Mouse (Mus musculus) midbrain, embryonic 12.5 days (tissue): Measurements from ENCODE around the gene Aspg. TPM values are rescaled to one million over a fixed set of nuclear protein-coding genes. Genes with fewer than 3 reads are reported as not detected.
A peak's percentile ranks its signal among the peaks of the same experiment; 100 is the strongest.

Experiments used
- ATAC-seq: fragments of 200-750 bp; cut with Nextera tagmentation; 2 replicates; pipeline ENCODE4 v1.8.0; 2017; ENCODE audit warnings: low read depth, moderate TSS enrichment, moderate library complexity; ENCODE audit not compliant: low FRiP score
- H3K27ac ChIP-seq: fragments of 300-500 bp; sonication (generic); replicated peaks from 2 replicates; pipeline ENCODE4 v1.5.1; 2016; ENCODE audit warnings: mild to moderate bottlenecking
- H3K27me3 ChIP-seq: fragments of 300-500 bp; sonication (generic); 2 replicates; pipeline ENCODE4 v1.6.1; 2016; ENCODE audit warnings: mild to moderate bottlenecking
- H3K36me3 ChIP-seq: fragments of 300-500 bp; sonication (generic); 2 replicates; pipeline ENCODE4 v1.6.1; 2016
- H3K4me1 ChIP-seq: fragments of 300-500 bp; sonication (generic); 2 replicates; pipeline ENCODE4 v1.6.1; 2016
- H3K4me2 ChIP-seq: fragments of 300-500 bp; sonication (generic); replicated peaks from 2 replicates; pipeline ENCODE4 v1.6.1; 2016; ENCODE audit warnings: mild to moderate bottlenecking, moderate library complexity
- H3K4me3 ChIP-seq: fragments of 300-500 bp; sonication (generic); 2 replicates; pipeline ENCODE4 v1.5.1; 2016; ENCODE audit warnings: mild to moderate bottlenecking
- H3K9ac ChIP-seq: fragments of 300-500 bp; sonication (generic); replicated peaks from 2 replicates; pipeline ENCODE4 v1.6.1; 2016; ENCODE audit warnings: mild to moderate bottlenecking, moderate library complexity
- H3K9me3 ChIP-seq: fragments of 300-500 bp; sonication (generic); 2 replicates; pipeline ENCODE4 v1.6.1; 2016; ENCODE audit warnings: mild to moderate bottlenecking
- WGBS: fragments of 180-500 bp; shearing (Covaris S2); methylation state at CpG from one replicate; pipeline ENCODE4 v1.1.7; 2016; 5-methylcytosine and 5-hydroxymethylcytosine counted together
- polyA plus RNA-seq: library from polyadenylated mRNA; unstranded; fragments of >200 nt; fragmentation: Nextera tagmentation; extraction: Ambion mirVana; gene quantifications from 2 replicates; pipeline ENCODE4 v1.2.1, GENCODE M21; 2016

The Aspg gene
- polyA plus RNA-seq, 1 experiment from 2014 or later = 0.51 TPM

DNA sequence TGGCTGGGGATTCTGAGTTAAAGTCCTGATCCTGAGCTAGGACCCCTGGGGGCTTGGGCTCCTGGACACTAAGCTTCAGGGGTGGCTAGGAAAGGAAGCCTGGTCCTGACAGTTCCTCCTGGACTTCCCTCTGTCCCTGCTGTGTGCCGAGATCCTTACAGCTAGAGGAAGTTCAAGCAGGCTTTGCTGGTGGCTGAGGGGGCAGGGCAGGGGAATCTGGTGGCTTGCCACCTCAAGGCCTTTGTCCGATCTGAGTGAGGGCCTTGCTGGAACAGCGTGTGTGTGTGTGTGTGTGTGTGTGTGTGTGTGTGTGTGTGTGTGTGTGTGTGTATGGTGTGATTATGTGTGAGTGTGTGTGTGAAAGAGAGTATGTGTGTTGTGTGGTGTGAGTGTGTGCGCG, 48.0 kb downstream of the Aspg start:
- Histone ChIP-seq H3K4me1 (peaks cover 77% of the 10 kb centered on the region), H3K27ac (no peak overlapping the region), H3K27me3 (peaks cover 88% of the 10 kb centered on the region), H3K36me3 (peaks cover 11% of the 10 kb centered on the region), H3K4me2 (0 out of 2 replicates have a peak overlapping the region, but pooled peaks have one; percentile 14), H3K9ac (peak overlapping the region; percentile 28; the same call in 1 of the 2 replicates), H3K9me3 (no peaks in the 10 kb centered on the region), H3K4me3 (no peak overlapping the region)
- ATAC-seq = no peak
- 48% methylated on average over 5 of the region's 5 CpGs for WGBS

DNA sequence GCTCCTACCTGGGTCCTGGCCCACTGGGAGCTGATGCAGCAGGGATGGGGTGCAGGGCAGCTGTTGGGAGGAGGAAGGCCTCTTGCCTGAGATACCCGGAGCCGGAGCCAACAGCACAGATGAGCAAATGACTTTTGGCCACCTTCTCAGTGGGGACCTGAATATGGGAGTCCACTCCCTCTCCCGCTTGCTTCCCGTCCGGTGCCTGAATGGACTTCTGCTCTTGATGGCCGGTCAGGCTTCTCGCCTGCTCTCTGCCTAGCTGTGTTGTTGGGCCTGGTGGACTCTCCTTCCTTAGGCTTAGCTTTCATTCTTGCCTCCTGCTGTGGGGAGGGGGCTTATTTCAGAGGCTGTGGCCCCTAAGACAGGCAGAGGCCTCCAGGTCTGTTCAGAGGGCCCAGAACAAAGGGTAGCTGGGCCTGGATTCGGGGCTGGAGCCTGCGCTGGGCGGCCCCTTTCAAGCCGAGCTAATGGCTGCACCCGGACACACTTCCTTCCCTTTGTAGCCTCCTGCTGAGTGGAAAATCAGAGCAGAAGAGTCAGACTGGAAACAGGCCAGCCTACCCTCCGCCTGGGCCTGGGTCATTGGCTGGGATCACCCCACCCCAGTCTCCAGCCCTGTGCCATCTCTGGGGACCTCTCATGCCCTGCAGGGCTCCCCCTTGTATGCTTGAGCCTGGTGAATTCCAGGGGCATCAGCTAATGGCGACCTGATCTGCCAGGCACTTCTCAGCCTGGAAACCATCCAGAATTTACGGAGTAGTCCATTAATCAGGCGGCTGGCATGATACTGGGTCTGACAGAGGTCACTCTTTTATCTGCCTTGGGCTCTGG, 49.0 kb downstream of the Aspg start:
- ATAC-seq = 0 out of 2 replicates have a peak, but pooled peaks have one; percentile 16
- WGBS = 39% methylated on average over 16 of the region's 16 CpGs

DNA sequence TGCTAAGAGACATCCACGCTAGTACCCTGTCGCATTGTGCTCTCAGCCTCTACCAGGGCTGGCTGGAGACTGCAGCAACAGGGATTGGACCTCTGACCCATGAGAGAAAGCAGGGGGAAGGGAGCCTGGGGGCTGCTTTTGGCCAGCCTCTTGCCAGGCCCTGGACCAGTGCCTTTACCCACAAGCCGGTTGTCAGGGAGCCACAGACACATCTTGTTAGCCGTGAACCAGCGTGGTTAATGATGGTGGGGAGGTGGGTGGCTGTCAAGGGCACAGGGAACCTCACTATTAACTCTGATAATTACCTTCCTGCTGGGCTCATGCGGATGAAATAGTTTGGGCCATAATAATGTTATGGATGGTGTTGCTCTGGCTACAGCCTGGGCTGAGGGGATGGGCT, 50.3 kb downstream of the Aspg start:
- H3K9ac ChIP-seq = no peak overlapping the region
- no peak overlapping the region for H3K27ac ChIP-seq
- H3K36me3 ChIP-seq = peaks cover 11% of the 10 kb centered on the region
- peaks cover 87% of the 10 kb centered on the region for H3K27me3 ChIP-seq
- no peaks in the 10 kb centered on the region for H3K9me3 ChIP-seq
- H3K4me1 ChIP-seq = peaks cover 65% of the 10 kb centered on the region
- H3K4me2 ChIP-seq = no peak overlapping the region
- no peak overlapping the region for H3K4me3 ChIP-seq
- WGBS = 65% methylated on average over 6 of the region's 6 CpGs
- no peak for ATAC-seq

More for the DNA sequence above, 49.0 kb downstream of the Aspg start:
- no peak overlapping the region for H3K4me3 ChIP-seq
- peak overlapping the region; percentile 2; the same call in 1 of the 2 replicates for H3K27ac ChIP-seq
- peaks cover 88% of the 10 kb centered on the region for H3K27me3 ChIP-seq
- H3K36me3 ChIP-seq = peaks cover 11% of the 10 kb centered on the region
- no peaks in the 10 kb centered on the region for H3K9me3 ChIP-seq
- no peak overlapping the region; the same call in 1 of the 2 replicates for H3K9ac ChIP-seq
- H3K4me1 ChIP-seq = peaks cover 69% of the 10 kb centered on the region
- peak overlapping the region; percentile 2; the same call in 1 of the 2 replicates for H3K4me2 ChIP-seq

DNA sequence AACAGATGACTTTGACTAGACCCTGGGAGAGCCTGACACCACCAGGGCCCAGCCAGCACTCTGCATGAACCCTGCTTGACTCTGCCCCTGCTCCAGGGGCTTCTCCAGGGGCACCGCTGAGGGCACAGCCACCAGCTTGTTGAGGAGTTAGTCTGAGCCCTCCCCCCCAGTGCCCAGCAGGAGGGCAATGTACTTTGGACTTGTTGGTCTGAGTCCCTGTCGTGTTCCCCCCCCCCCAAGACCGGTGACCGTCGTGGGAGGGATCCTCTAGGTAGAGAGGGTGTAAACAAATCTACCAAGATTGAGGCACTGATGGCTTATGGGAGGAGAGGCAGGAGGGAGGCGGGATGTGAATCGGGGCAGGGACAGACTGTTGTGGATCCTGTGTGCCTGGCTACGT, 51.8 kb downstream of the Aspg start:
- no peak overlapping the region for H3K27ac ChIP-seq
- H3K4me1 ChIP-seq = peaks cover 73% of the 10 kb centered on the region
- no peak overlapping the region for H3K4me3 ChIP-seq
- ATAC-seq = no peak
- peaks cover 11% of the 10 kb centered on the region for H3K36me3 ChIP-seq
- H3K9me3 ChIP-seq = no peaks in the 10 kb centered on the region
- no peak overlapping the region for H3K9ac ChIP-seq
- H3K27me3 ChIP-seq = peaks cover 83% of the 10 kb centered on the region
- no peak overlapping the region for H3K4me2 ChIP-seq
- 69% methylated on average over 8 of the region's 8 CpGs for WGBS

DNA sequence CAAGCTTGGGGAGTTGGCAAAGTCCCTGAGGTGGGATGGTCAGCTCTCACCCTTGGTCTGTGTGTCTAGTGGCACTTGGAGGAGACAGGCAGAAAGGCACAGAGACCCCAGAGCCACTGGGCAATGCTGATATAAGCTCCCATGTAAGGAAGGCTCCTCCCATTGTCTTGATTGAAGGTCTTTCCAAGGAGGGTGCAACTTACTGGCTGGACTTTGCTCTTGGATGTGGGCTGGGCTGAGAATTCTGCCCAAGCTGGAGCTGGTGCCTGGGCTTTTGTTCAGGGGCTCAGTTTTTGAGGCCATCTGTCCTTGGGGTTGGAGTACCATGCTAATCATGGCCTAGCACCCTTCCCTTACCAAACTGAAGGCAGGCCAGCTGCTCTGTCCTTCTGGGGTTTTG, 52.3 kb downstream of the Aspg start:
- Histone ChIP-seq H3K9ac (no peak overlapping the region), H3K27me3 (peaks cover 79% of the 10 kb centered on the region), H3K4me2 (no peak overlapping the region), H3K4me1 (peaks cover 73% of the 10 kb centered on the region), H3K27ac (no peak overlapping the region), H3K36me3 (peaks cover 11% of the 10 kb centered on the region), H3K4me3 (no peak overlapping the region), H3K9me3 (no peaks in the 10 kb centered on the region)
- ATAC-seq = no peak

DNA sequence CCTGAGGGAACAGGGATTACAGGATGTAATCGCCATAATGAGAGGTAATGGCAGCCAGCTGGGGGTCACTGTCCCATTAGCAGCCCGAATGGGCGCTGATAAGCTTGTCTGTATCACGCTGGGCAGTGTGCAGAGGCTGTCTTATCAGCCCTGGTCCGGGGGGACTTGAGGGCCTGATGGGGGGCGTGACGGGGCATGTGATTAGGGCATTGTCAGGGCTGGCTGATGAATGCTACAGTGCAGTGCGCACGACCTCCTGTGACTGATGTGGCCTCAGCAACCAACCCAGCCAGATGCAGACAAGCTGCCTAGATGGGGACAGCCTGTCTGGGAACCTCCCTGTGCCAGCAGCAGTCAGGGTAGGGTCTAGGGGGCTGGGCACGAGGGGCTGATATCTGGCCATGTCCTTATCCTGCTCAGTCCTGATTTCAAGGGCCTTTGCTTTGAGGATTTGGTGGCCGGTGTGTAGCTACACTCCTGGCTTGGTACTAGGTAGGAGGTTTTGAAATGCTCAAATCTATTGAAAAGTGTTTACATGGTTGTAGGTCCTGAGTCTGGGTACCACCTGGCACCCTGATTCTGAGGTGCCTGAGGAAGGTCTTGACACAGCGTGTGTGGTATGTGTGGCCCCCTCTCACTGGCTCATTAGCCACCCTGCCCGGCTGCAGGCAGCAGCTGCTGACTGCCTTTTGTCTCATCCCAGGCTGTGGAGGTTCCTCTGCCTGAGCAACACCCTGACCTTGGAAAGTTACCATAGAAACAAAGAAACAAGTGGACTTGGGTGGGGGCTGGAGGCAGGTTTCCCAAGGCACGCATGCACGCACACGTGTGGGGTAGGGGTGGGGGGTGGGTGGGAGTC, 57.7 kb downstream of the Aspg start:
- 0 out of 2 replicates have a peak overlapping the region, but pooled peaks have one; percentile 20 for H3K9ac ChIP-seq
- peak overlapping the region; percentile 79 for H3K27ac ChIP-seq
- no peaks in the 10 kb centered on the region for H3K9me3 ChIP-seq
- WGBS = 11% methylated on average over 16 of the region's 16 CpGs
- peak overlapping the region; percentile 12; the same call in 1 of the 2 replicates for H3K4me2 ChIP-seq
- no peak overlapping the region for H3K4me3 ChIP-seq
- peak; percentile 84 for ATAC-seq
- H3K27me3 ChIP-seq = peaks cover 58% of the 10 kb centered on the region
- no peaks in the 10 kb centered on the region for H3K36me3 ChIP-seq
- peaks cover 54% of the 10 kb centered on the region for H3K4me1 ChIP-seq

DNA sequence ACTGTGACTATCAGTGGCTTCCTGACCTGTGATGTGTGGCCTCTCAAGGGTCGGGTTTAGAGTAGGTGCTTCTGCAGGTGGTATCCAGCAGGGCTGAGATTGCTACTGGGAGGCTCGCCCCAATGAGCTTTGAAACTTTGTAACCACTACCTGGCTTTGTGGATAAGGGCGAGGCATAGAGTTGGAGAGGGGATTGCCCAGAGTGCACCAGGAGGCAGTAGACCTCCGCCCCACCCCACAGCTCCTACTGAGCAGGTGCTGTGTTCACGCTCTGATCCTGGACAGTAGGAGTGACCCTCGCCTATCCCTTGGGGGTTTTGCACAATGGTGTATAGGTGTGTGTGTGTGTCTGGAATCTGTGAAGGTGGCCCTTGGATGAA, 58.4 kb downstream of the Aspg start:
- H3K27me3 ChIP-seq = peaks cover 59% of the 10 kb centered on the region
- no peak overlapping the region for H3K4me2 ChIP-seq
- no peak overlapping the region for H3K4me3 ChIP-seq
- H3K4me1 ChIP-seq = peaks cover 61% of the 10 kb centered on the region
- H3K27ac ChIP-seq = peak overlapping the region; percentile 79
- 0 out of 2 replicates have a peak, but pooled peaks cover 3% of the 10 kb centered on the region for H3K36me3 ChIP-seq
- no peak for ATAC-seq
- no peak overlapping the region for H3K9ac ChIP-seq
- WGBS = 71% methylated on average over 6 of the region's 6 CpGs
- no peaks in the 10 kb centered on the region for H3K9me3 ChIP-seq

DNA sequence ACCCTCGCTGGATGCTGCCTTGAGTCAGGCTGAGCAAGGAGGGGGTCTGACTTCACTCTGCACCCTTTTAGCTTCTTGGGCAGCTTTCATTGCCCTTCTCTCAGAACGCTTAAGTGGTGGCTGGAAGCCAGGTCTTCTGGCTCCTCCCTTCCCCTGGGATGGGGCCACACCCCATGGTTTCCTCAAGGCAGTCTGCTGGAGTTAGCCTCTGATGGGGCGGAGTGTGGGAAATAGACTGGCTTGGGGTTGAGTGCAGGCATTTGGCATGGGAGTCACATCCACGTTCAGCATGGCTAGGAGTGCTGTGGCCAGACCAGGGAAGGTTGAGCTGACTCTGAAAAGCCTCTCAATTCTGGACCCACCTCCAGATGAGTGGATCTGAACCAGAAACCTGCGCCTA, 62.8 kb downstream of the Aspg start:
- H3K9ac ChIP-seq = no peak overlapping the region
- H3K4me2 ChIP-seq = no peak overlapping the region
- ATAC-seq = no peak
- no peaks in the 10 kb centered on the region for H3K9me3 ChIP-seq
- H3K4me1 ChIP-seq = peaks cover 57% of the 10 kb centered on the region
- H3K27me3 ChIP-seq = peaks cover 51% of the 10 kb centered on the region
- H3K4me3 ChIP-seq = no peak overlapping the region
- WGBS = 79% methylated on average over 5 of the region's 5 CpGs
- H3K27ac ChIP-seq = peak overlapping the region; percentile 15; the same call in 1 of the 2 replicates
- peaks cover 19% of the 10 kb centered on the region for H3K36me3 ChIP-seq

DNA sequence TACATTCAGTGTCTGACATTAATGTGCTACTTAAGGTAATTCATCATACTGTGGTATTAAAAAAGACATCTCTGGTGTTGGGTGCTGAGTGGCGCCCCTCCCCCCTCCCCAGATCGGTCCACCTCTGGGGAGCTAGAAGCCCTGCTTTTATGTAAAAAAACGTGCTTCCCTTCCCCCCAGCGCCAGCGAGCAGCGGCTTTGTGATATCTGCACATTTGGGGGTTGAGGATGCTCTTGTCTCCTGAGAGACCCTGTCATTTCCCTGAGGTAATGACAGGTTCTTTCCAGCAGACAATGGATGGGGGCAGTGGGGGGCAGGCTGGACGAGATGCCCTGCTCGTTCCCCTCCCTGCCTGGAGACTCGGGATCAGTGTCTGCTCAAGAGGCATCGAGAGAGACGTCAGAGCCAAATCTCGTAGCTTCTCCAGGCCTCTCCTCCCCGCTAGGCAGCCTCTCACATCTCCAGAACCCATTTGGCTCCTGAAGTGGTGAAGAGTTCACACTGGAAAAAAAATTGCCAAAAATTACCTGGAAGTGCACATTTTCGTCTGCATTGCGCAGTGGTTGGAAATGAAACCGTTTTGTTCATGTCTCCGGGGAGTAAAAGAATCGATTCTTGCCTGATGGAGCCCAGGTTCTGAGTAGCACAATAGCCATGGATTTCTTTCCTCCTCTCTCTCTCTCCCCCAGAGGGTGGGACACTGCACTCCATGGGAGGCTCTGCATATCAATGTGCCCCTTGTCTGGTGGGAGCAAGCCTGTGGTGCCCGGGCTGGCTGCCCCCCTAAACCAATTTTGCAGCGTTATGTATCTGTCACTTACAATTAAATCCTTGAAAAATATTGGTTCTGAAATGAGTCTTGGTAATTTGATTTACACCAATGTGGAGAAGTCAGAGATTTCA, 64.4 kb downstream of the Aspg start:
- ATAC-seq = no peak
- Histone ChIP-seq H3K9ac (no peak overlapping the region), H3K4me1 (peaks cover 41% of the 10 kb centered on the region), H3K4me2 (peak overlapping the region; percentile 10), H3K4me3 (no peak overlapping the region), H3K9me3 (no peaks in the 10 kb centered on the region), H3K27ac (peak overlapping the region; percentile 67), H3K27me3 (peaks cover 48% of the 10 kb centered on the region), H3K36me3 (peaks cover 36% of the 10 kb centered on the region)
- WGBS = 15% methylated on average over 20 of the region's 20 CpGs

DNA sequence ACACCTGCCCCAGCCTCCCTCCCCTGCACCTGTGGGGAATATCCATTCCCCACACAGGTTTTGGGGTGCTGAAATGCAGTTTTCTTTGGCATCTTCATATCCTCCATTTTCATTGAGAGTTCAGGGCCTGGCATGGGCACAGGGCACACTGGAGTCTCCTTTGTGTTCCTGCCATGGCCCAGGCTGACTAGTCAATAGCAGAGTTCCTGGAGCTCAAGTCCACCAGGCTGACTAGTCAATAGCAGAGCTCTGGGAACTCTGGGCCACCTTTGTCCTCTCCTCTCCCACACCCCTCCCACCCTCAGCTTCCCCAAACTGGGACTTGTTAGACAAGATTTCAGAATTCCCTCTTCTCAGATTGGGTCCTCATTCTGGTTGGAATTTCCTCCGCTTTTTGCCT, 65.2 kb downstream of the Aspg start:
- WGBS = 95% methylated on average over 1 of the region's 1 CpGs
- Histone ChIP-seq H3K9me3 (no peaks in the 10 kb centered on the region), H3K27ac (peak overlapping the region; percentile 67), H3K27me3 (peaks cover 44% of the 10 kb centered on the region), H3K9ac (no peak overlapping the region), H3K4me3 (no peak overlapping the region), H3K36me3 (peaks cover 43% of the 10 kb centered on the region), H3K4me2 (peak overlapping the region; percentile 10; the same call in 1 of the 2 replicates), H3K4me1 (peaks cover 39% of the 10 kb centered on the region)
- no peak for ATAC-seq

DNA sequence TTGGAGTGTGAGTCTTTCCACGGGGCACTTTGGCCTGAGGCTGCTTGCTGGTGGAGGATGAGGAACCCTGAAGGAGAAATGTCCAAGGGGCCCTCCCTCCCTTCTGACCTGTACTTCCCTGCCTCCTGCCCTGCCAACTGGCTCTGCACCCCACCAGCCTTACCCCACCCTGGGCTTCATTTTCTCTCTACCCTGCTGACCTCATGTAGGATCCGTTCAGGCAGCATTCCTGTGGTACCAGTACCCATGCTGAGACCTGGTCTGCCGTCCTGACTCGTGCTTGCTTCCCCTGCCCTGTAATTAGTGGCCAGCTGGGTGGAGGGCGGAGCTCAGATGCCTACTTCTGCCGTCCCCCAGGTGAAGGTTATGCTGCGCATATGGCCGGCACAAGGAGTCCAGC, 65.7 kb downstream of the Aspg start:
- Histone ChIP-seq H3K4me3 (no peak overlapping the region), H3K36me3 (peaks cover 49% of the 10 kb centered on the region), H3K27ac (peak overlapping the region; percentile 67), H3K9me3 (no peaks in the 10 kb centered on the region), H3K4me1 (peaks cover 36% of the 10 kb centered on the region), H3K4me2 (no peak overlapping the region), H3K27me3 (peaks cover 41% of the 10 kb centered on the region), H3K9ac (no peak overlapping the region)
- 75% methylated on average over 8 of the region's 8 CpGs for WGBS
- no peak for ATAC-seq
